Mouse (Mus musculus) olfactory bulb, adult 2 months (tissue): ENCODE results near the gene Kif13a.

Experiments used
- CTCF ChIP-seq: fragments of 200-500 bp; IDR thresholded peaks from 2 replicates; pipeline ENCODE4 v1.5.1; 2012; ENCODE audit warnings: low read depth, mild to moderate bottlenecking, low read length, moderate library complexity; ENCODE audit not compliant: insufficient read depth
- POLR2A ChIP-seq: fragments of 200-500 bp; IDR thresholded peaks from 2 replicates; pipeline ENCODE4 v1.6.1; 2012; ENCODE audit warnings: mild to moderate bottlenecking, low read depth, low read length, moderate library complexity; ENCODE audit not compliant: insufficient read depth

- TF ChIP-seq CTCF, result no peak
- TF ChIP-seq POLR2A, result no peak
These were observed 110.4 kb downstream of the Kif13a start for GRCm38 (mm10) chr13:46819202-46819728.
